Mouse (Mus musculus) spleen, adult 2 months (tissue): ENCODE measurements around the gene Pcsk7. TPM values are rescaled to one million over a fixed set of nuclear protein-coding genes. Genes with fewer than 3 reads are reported as not detected.

ENCODE experiments used
- DNase-seq, 2 experiments: peaks; one replicate each; pipeline versions ENCODE4 v3.0.0 to v3.0.0-alpha.2; 2012 to 2021; ENCODE audit warnings: low spot score in 2 of 2, low read depth in 1 of 2
- H3K27ac ChIP-seq: fragments of 200-500 bp; 2 replicates; pipeline ENCODE4 v1.5.1; 2012; ENCODE audit warnings: low read length, inconsistent platforms; ENCODE audit not compliant: insufficient read depth
- H3K27me3 ChIP-seq: fragments of 200-500 bp; 2 replicates; pipeline ENCODE4 v1.6.1; 2012; ENCODE audit warnings: mild to moderate bottlenecking, moderate library complexity, low read length, inconsistent platforms; ENCODE audit not compliant: control insufficient read depth, insufficient read depth
- H3K36me3 ChIP-seq: fragments of 200-500 bp; 2 replicates; pipeline ENCODE4 v1.6.1; 2012; ENCODE audit warnings: mild to moderate bottlenecking, low read length, inconsistent platforms; ENCODE audit not compliant: control insufficient read depth, insufficient read depth
- H3K4me1 ChIP-seq: fragments of 200-500 bp; 2 replicates; pipeline ENCODE4 v1.6.1; 2011; ENCODE audit warnings: inconsistent platforms; ENCODE audit not compliant: control insufficient read depth, insufficient read depth, insufficient read length
- H3K4me3 ChIP-seq: fragments of 200-500 bp; 2 replicates; pipeline ENCODE4 v1.5.1; 2011; ENCODE audit warnings: mild to moderate bottlenecking, inconsistent platforms; ENCODE audit not compliant: insufficient read depth, insufficient read length; ENCODE audit errors: extremely low read depth
- CTCF ChIP-seq: fragments of 200-500 bp; IDR thresholded peaks from 2 replicates; pipeline ENCODE4 v1.5.1; 2011; ENCODE audit warnings: mild to moderate bottlenecking, inconsistent platforms; ENCODE audit not compliant: insufficient read depth, insufficient read length, insufficient replicate concordance; ENCODE audit errors: extremely low read depth
- POLR2A ChIP-seq: fragments of 200-500 bp; IDR thresholded peaks from 2 replicates; pipeline ENCODE4 v1.6.1; 2011; ENCODE audit warnings: low read depth, low read length, inconsistent platforms
- WGBS: fragments of 180-500 bp; shearing (Covaris S2); methylation state at CpG from one replicate; pipeline ENCODE4 v1.1.7; 2018; 5-methylcytosine and 5-hydroxymethylcytosine counted together
- polyA plus RNA-seq: library from polyadenylated mRNA; depleted of rRNA; stranded (reverse); fragments of >200 nt; gene quantifications from 2 replicates; pipeline ENCODE4 v1.2.3, GENCODE M21; 2012; rRNA removed

Gene Pcsk7
- polyA plus RNA-seq, result 23.8 and 28.9 TPM in 2 replicates

DNA sequence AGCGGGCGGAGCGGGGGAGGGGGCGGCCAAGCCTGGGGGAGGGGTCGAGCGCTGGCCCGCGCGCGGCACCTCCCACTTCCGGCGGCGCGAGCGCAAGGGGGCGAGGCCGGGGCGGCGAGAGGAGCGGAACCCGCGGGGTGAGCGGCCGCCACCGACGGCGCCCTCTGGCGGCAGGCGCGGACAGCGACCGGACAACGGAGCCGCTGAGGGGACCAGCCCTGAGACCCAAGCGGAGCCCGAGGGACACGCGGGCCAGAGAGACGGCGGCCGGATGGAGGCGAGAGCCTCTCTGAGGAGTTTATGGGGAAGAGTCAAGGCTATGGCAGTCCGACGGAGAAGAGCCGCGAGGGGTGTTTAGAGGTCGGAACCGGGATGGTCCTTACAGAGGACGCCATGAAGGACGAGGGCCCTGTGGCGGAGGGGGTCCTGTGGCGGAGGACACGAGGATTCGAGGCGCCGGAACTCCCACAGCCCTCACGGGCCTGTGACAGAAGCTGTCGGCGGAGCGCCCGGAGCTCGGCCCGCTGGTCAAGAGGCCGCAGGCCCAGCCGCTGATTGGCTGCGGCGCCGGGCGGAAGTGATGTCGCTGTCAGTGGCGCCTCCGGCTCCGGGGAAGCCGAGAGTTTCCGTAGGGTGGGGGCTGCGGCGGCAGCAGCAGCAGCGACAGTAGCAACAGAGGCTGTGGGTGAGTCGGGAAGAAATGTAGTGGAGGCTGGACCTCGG lies at the start of gene Pcsk7, which contains the start of gene Rnf214:
TSS of gene Pcsk7 (plus strand) at position 143 of the 723 bp plus-strand sequence.
TSS of gene Rnf214 (minus strand) at position 557 of the 723 bp plus-strand sequence.
- peak within 1 kb of the TSS; percentile 98 for H3K27ac ChIP-seq
- H3K4me3 ChIP-seq, result peak within 1 kb of the TSS; percentile 93
- WGBS, result under 1% methylated on average over 79 of the region's 80 CpGs
- TF ChIP-seq CTCF, result peak; percentile 87
- TF ChIP-seq POLR2A, result peak; percentile 55
- peak; percentile 67 to 91 for DNase-seq
- peaks cover 18% of the 10 kb centered on the region for H3K36me3 ChIP-seq
- H3K4me1 ChIP-seq, result peaks cover 5% of the 10 kb centered on the region
- H3K27me3 ChIP-seq, result no peaks in the 10 kb centered on the region

DNA sequence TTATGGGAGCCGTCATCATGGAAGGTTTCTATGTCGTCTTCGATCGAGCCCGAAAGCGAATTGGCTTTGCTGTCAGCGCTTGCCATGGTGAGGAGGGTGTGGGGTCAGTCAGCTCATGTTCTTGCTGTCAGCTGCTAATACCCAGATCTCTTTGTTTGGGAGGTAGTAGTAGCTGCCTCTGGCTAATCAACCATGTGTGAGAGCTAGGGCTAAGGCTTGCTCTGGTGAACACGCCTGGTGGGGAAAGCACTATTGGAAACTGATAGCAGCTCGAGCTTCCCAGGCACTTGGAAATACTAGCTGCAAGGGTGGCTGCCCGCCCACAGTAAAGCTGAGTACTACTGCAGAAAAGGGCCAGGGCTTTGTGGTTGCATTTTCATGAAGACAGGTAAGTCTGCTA lies 46.9 kb upstream of the Pcsk7 start:
- no peak for DNase-seq
- Histone ChIP-seq H3K4me1 (no peaks in the 10 kb centered on the region), H3K4me3 (no peak overlapping the region), H3K27ac (no peak overlapping the region), H3K27me3 (no peaks in the 10 kb centered on the region), H3K36me3 (peaks cover 13% of the 10 kb centered on the region)
- 92% methylated on average over 10 of the region's 10 CpGs for WGBS
- TF ChIP-seq CTCF (no peak), POLR2A (no peak)

DNA sequence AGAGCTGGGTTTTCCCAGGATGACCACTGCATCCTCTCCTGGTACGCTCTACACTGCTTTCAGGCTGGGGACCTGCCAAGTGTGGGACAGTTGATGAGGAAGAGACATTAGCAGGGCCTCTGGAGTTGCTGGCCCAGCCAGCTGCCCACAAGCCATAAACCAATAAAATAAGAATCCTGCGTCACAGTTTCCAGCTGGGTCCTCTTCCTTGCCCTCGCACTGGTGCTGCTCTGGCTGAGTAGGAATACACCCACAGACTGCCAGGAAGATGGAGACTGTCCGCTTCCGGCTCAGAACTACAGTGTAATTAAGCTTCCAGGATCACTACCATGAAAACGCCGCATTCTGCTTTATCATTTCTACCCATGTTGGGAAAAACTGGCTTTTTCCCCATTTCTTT lies 44.5 kb upstream of the Pcsk7 start:
- WGBS, result 95% methylated on average over 7 of the region's 7 CpGs

DNA sequence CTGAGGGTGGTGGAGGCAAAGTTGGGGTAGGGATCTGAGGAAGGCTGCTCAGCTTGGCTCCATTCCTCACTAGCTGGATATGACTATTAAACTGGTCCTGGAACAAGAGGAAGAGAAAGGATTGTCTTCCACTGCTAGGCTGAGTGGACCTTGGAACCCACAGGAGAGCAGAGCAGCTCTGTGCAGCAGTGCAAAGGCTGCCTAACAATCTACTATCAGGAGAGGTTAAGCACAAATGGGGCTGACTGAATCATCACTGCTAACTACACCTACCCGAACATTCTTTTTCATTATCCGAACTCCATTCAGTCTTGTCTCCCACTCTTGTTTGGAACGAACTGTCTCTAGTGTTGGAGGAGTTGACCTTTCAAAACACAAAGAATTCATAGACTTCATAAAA lies 37.1 kb upstream of the Pcsk7 start:
- Histone ChIP-seq H3K4me3 (no peak overlapping the region), H3K4me1 (no peaks in the 10 kb centered on the region), H3K36me3 (peaks cover 34% of the 10 kb centered on the region), H3K27me3 (no peaks in the 10 kb centered on the region), H3K27ac (no peak overlapping the region)
- no peak for DNase-seq
- no peak for TF ChIP-seq POLR2A
- WGBS, result 98% methylated on average over 3 of the region's 3 CpGs

More for the DNA sequence above, 44.5 kb upstream of the Pcsk7 start:
- Histone ChIP-seq H3K4me1 (no peaks in the 10 kb centered on the region), H3K4me3 (no peak overlapping the region), H3K27me3 (no peaks in the 10 kb centered on the region), H3K27ac (no peak overlapping the region), H3K36me3 (peaks cover 20% of the 10 kb centered on the region)
- no peak for DNase-seq
- TF ChIP-seq CTCF (no peak), POLR2A (no peak)

DNA sequence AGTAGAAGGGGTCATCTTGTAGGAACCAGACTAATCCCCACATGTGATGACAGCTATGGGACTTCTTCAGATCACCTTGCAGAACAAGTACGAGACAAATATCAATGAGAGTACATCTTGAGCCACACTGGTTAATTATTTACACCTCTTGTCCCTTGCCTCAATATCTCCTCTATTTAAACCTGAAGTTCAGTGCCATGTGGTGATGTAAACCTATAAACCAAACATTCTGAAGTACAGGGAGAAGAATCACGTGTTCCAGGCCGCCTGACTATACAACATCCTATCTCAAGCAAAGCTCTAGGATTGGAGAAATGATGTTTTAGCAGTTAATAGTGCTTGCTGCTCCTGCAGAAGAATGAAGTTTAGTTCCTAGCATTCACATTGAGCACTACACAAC lies 36.0 kb upstream of the Pcsk7 start:
- 96% methylated on average over 3 of the region's 3 CpGs for WGBS

DNA sequence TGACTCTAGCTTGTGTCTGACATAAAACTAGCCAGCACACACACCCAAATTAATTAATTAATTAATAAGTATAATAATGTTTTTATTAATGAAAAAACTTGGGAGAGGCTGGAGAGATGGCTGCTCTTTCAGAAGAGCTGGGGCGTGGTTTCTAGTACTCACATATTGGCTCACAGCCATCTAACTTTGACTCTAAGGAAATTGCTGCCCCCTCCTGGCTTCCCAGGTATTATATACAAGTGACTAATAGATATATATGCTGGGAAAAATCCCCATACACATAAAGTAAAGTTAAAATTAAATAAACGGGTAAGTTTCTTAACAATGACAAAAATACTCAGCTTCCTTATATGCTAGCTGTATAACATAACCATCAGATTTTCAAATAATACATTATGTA lies 28.4 kb upstream of the Pcsk7 start:
- whole genome bisulfite sequencing, result 75% methylated on average over 2 of the region's 2 CpGs
- no peak for TF ChIP-seq POLR2A
- no peak for TF ChIP-seq CTCF
- no peak for DNase-seq
- Histone ChIP-seq H3K36me3 (peaks cover 12% of the 10 kb centered on the region), H3K27ac (no peak overlapping the region), H3K4me3 (no peak overlapping the region), H3K27me3 (no peaks in the 10 kb centered on the region), H3K4me1 (no peaks in the 10 kb centered on the region)

More for the DNA sequence above, 36.0 kb upstream of the Pcsk7 start:
- Histone ChIP-seq H3K4me1 (no peaks in the 10 kb centered on the region), H3K4me3 (no peak overlapping the region), H3K27ac (no peak overlapping the region), H3K36me3 (peaks cover 32% of the 10 kb centered on the region), H3K27me3 (no peaks in the 10 kb centered on the region)
- no peak for TF ChIP-seq POLR2A
- no peak for TF ChIP-seq CTCF
- DNase-seq, result no peak

DNA sequence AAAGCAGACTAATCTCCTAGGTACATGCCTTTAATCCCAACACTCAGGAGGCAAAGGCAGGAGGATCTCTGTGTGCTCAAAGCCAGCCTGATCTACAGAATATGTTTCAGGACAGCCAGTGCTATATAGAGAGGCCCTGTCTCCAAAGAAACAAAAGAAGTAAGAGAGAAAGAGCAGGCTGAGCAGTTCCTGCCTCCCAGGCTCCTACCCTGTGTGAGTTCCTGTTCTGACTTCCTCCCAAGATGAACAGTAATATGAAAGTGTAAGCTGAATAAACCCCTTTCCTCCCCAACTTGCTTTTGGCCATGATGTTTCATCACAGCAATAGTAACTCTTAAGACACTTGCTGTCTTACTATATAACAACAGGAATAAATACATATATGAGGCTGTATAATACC lies 12.6 kb upstream of the Pcsk7 start:
- Histone ChIP-seq H3K27ac (no peak overlapping the region; the same call in 1 of the 2 replicates), H3K36me3 (peaks cover 28% of the 10 kb centered on the region)

More for the DNA sequence above, 12.6 kb upstream of the Pcsk7 start:
- H3K4me3 ChIP-seq, result no peak overlapping the region
- H3K4me1 ChIP-seq, result no peaks in the 10 kb centered on the region
- TF ChIP-seq POLR2A, result no peak
- TF ChIP-seq CTCF, result no peak
- H3K27me3 ChIP-seq, result no peaks in the 10 kb centered on the region
- no peak for DNase-seq
